Mouse (Mus musculus): Measurements from ENCODE around the gene Ccdc73. TPM values are rescaled to one million over a fixed set of nuclear protein-coding genes. Genes with fewer than 3 reads are reported as not detected.

Ccdc73 gene
- polyA plus RNA-seq, 1 experiment from 2014 or later: 4.7 TPM

Other genes with a start within 250 kb of the Ccdc73 start
- 32.5 and 36.0 TPM in 2 replicates for gene Tcp11l1, start 155.6 kb upstream of the Ccdc73 start, polyA plus RNA-seq (2014; fragmentation: Nextera tagmentation; extraction: Ambion mirVana)
- gene Pin1rt1, start 151.4 kb upstream of the Ccdc73 start, polyA plus RNA-seq (2014; fragmentation: Nextera tagmentation; extraction: Ambion mirVana): not detected in 2 replicates
- 3.0 and 3.6 TPM in 2 replicates for gene Depdc7, start 124.9 kb upstream of the Ccdc73 start, polyA plus RNA-seq (2014; fragmentation: Nextera tagmentation; extraction: Ambion mirVana)
- gene Qser1, start 51.0 kb upstream of the Ccdc73 start, polyA plus RNA-seq (2014; fragmentation: Nextera tagmentation; extraction: Ambion mirVana): 10.8 and 12.4 TPM in 2 replicates
- 0.44 and 0.47 TPM in 2 replicates for gene Prrg4, start 17.9 kb upstream of the Ccdc73 start, polyA plus RNA-seq (2014; fragmentation: Nextera tagmentation; extraction: Ambion mirVana)
- gene Eif3m, start 149.3 kb downstream of the Ccdc73 start, polyA plus RNA-seq (2014; fragmentation: Nextera tagmentation; extraction: Ambion mirVana): 238 and 240 TPM in 2 replicates
- gene Gm11060, start 224.2 kb downstream of the Ccdc73 start, polyA plus RNA-seq (2014; fragmentation: Nextera tagmentation; extraction: Ambion mirVana): not detected in 2 replicates

Measured in heart, embryonic 11.5 days (tissue).